Mouse (Mus musculus): Measurements from ENCODE around the gene Mst1. TPM values are rescaled to one million over a fixed set of nuclear protein-coding genes. Genes with fewer than 3 reads are reported as not detected.

The Mst1 gene
- polyA plus RNA-seq, 1 experiment, result 0.90 TPM

GRCm38 (mm10) chr9:108048566-108048955 lies 31.7 kb upstream of the Mst1 start:
- peaks cover 6% of the 10 kb centered on the region for H3K4me1 ChIP-seq (ENCODE audit: control insufficient read depth, insufficient read depth, low read length)
- TF ChIP-seq CTCF (IDR thresholded peaks at IDR 0.05; ENCODE audit: control insufficient read depth, insufficient read depth, insufficient replicate concordance, low read depth, low read length) (no peak), POLR2A (IDR thresholded peaks at IDR 0.05; ENCODE audit: control insufficient read depth, low read depth, low read length) (no peak)
- H3K27me3 ChIP-seq (ENCODE audit: control insufficient read depth, insufficient read depth, low read length), result no peaks in the 10 kb centered on the region
- 0 out of 2 replicates have a peak overlapping the region, but pooled peaks have one; percentile 56 for H3K27ac ChIP-seq (ENCODE audit: control insufficient read depth, insufficient read depth, low read depth, low read length)
- peak overlapping the region; percentile 80 for H3K4me3 ChIP-seq (ENCODE audit: control insufficient read depth, low read depth, low read length)
- no peaks in the 10 kb centered on the region; the same call in 1 of the 2 replicates for H3K36me3 ChIP-seq (ENCODE audit: control insufficient read depth, insufficient read depth, low read length)

GRCm38 (mm10) chr9:108049016-108049455 lies 31.2 kb upstream of the Mst1 start, which contains the start of gene Gmppb:
Gene Gmppb, plus strand, starts transcription at chr9:108049242.
- Histone ChIP-seq H3K36me3 (ENCODE audit: control insufficient read depth, insufficient read depth, low read length) (no peaks in the 10 kb centered on the region; the same call in 1 of the 2 replicates), H3K27ac (ENCODE audit: control insufficient read depth, insufficient read depth, low read depth, low read length) (peak within 1 kb of the TSS; percentile 97), H3K4me3 (ENCODE audit: control insufficient read depth, low read depth, low read length) (peak within 1 kb of the TSS; percentile 99), H3K27me3 (ENCODE audit: control insufficient read depth, insufficient read depth, low read length) (no peaks in the 10 kb centered on the region), H3K4me1 (ENCODE audit: control insufficient read depth, insufficient read depth, low read length) (peaks cover 6% of the 10 kb centered on the region)
- TF ChIP-seq POLR2A (IDR thresholded peaks at IDR 0.05; ENCODE audit: control insufficient read depth, low read depth, low read length), result peak; percentile 66
- TF ChIP-seq CTCF (IDR thresholded peaks at IDR 0.05; ENCODE audit: control insufficient read depth, insufficient read depth, insufficient replicate concordance, low read depth, low read length), result no peak

DNA sequence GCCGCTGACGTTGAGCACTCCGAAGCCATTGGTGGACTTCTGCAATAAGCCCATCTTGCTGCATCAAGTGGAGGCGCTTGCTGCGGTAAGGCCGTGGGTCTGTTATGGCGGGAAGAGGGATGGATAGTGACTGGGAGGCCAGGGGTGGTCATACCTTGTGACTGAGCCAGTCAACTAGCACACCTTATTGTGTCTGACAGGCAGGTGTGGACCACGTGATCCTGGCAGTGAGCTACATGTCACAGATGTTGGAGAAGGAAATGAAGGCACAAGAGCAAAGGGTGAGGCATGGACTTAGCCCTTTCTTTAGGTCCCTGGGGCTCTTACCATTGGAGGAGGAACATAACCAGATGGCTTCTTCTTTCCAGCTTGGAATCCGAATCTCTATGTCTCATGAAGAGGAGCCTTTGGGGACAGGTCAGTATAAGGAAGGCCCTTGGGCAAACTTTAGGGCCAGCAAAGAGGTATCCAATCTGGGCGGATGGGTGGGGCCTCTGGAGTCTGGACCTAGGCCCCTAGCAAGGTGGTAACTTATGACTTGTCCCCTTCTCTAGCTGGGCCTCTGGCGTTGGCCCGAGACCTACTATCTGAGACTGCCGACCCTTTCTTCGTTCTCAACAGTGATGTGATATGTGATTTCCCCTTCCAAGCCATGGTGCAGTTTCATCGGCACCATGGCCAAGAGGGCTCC lies 30.5 kb upstream of the Mst1 start:
- Histone ChIP-seq H3K36me3 (ENCODE audit: control insufficient read depth, insufficient read depth, low read length) (no peaks in the 10 kb centered on the region; the same call in 1 of the 2 replicates), H3K27ac (ENCODE audit: control insufficient read depth, insufficient read depth, low read depth, low read length) (peak overlapping the region; percentile 97), H3K4me3 (ENCODE audit: control insufficient read depth, low read depth, low read length) (peak overlapping the region; percentile 99), H3K27me3 (ENCODE audit: control insufficient read depth, insufficient read depth, low read length) (no peaks in the 10 kb centered on the region), H3K4me1 (ENCODE audit: control insufficient read depth, insufficient read depth, low read length) (peaks cover 6% of the 10 kb centered on the region)
- TF ChIP-seq CTCF (IDR thresholded peaks at IDR 0.05; ENCODE audit: control insufficient read depth, insufficient read depth, insufficient replicate concordance, low read depth, low read length), result peak; percentile 2; the same call in 1 of the 2 replicates
- TF ChIP-seq POLR2A (IDR thresholded peaks at IDR 0.05; ENCODE audit: control insufficient read depth, low read depth, low read length), result no peak

DNA sequence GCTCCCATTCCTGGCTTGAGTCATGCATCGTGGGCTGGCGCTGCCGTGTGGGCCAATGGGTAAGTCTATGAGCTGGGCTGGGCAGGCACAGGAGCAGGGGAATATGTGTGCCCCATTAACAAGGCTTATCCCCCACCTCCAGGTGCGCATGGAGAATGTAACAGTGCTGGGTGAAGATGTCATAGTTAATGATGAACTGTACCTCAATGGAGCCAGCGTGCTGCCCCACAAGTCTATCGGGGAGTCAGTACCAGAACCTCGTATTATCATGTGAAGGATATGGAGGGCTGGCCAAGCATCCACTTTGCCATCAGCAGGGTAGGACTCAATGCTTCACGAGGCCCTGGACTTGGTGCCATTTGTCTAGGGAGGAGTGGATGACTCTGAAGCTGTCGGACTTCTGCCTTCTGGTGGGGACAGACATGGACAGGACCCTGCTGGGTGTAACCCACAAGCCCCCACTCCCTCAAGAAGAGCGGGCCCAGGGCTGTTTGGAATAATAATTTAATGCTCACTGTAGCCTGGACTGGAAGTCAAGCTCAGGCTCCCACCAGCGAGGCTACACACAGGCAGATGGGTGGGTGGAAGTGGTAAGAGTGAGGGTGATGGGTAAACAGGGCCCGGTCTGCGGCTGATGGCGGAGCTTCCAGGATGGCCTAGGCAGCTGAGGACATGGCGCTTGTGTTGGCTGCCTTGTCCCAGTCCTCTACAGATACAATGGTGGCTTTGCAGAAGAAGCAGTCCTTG lies 28.9 kb upstream of the Mst1 start:
- Histone ChIP-seq H3K27ac (ENCODE audit: control insufficient read depth, insufficient read depth, low read depth, low read length) (no peak overlapping the region), H3K27me3 (ENCODE audit: control insufficient read depth, insufficient read depth, low read length) (no peaks in the 10 kb centered on the region), H3K36me3 (ENCODE audit: control insufficient read depth, insufficient read depth, low read length) (no peaks in the 10 kb centered on the region; the same call in 1 of the 2 replicates), H3K4me3 (ENCODE audit: control insufficient read depth, low read depth, low read length) (peak overlapping the region; percentile 99), H3K4me1 (ENCODE audit: control insufficient read depth, insufficient read depth, low read length) (peaks cover 6% of the 10 kb centered on the region)
- TF ChIP-seq POLR2A (IDR thresholded peaks at IDR 0.05; ENCODE audit: control insufficient read depth, low read depth, low read length), result no peak
- TF ChIP-seq CTCF (IDR thresholded peaks at IDR 0.05; ENCODE audit: control insufficient read depth, insufficient read depth, insufficient replicate concordance, low read depth, low read length), result no peak

GRCm38 (mm10) chr9:108051931-108052220 lies 28.4 kb upstream of the Mst1 start:
- no peak overlapping the region for H3K27ac ChIP-seq (ENCODE audit: control insufficient read depth, insufficient read depth, low read depth, low read length)
- no peak overlapping the region for H3K4me3 ChIP-seq (ENCODE audit: control insufficient read depth, low read depth, low read length)
- no peaks in the 10 kb centered on the region; the same call in 1 of the 2 replicates for H3K36me3 ChIP-seq (ENCODE audit: control insufficient read depth, insufficient read depth, low read length)
- H3K27me3 ChIP-seq (ENCODE audit: control insufficient read depth, insufficient read depth, low read length), result no peaks in the 10 kb centered on the region
- peaks cover 6% of the 10 kb centered on the region for H3K4me1 ChIP-seq (ENCODE audit: control insufficient read depth, insufficient read depth, low read length)
- TF ChIP-seq CTCF (IDR thresholded peaks at IDR 0.05; ENCODE audit: control insufficient read depth, insufficient read depth, insufficient replicate concordance, low read depth, low read length) (no peak), POLR2A (IDR thresholded peaks at IDR 0.05; ENCODE audit: control insufficient read depth, low read depth, low read length) (no peak)

DNA sequence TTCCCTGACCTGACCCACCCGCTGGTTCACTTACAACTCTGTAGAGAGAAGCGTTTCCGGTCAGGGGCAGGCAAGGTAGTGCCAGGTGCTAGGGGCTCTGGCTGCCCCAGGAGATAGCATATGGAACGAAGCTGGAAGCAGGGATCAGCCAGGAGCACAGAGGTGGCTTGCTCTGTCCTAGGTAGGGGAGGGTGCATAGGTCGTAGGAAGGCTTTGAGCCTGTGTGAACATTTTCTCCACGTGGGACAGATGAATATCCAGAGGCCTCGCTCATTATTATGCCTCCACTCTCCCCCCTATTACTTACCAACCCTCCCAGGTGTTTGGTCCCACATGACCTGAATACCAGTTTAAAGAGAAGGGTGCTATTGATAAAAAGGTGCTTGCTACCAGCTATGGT lies 27.8 kb upstream of the Mst1 start:
- no peaks in the 10 kb centered on the region; the same call in 1 of the 2 replicates for H3K36me3 ChIP-seq (ENCODE audit: control insufficient read depth, insufficient read depth, low read length)
- H3K27me3 ChIP-seq (ENCODE audit: control insufficient read depth, insufficient read depth, low read length), result no peaks in the 10 kb centered on the region
- no peak overlapping the region for H3K27ac ChIP-seq (ENCODE audit: control insufficient read depth, insufficient read depth, low read depth, low read length)
- TF ChIP-seq POLR2A (IDR thresholded peaks at IDR 0.05; ENCODE audit: control insufficient read depth, low read depth, low read length) (no peak), CTCF (IDR thresholded peaks at IDR 0.05; ENCODE audit: control insufficient read depth, insufficient read depth, insufficient replicate concordance, low read depth, low read length) (no peak)
- H3K4me1 ChIP-seq (ENCODE audit: control insufficient read depth, insufficient read depth, low read length), result peaks cover 6% of the 10 kb centered on the region
- no peak overlapping the region for H3K4me3 ChIP-seq (ENCODE audit: control insufficient read depth, low read depth, low read length)

Measured in testis, adult 2 months (tissue).